Mouse (Mus musculus) left cerebral cortex, adult 9 months (tissue): Measurements from ENCODE around the gene Crygc.

Source experiments
- DNase-seq, 2 experiments: peaks; one replicate each; pipeline ENCODE4 v3.0.0; 2022; ENCODE audit warnings: low spot score in 2 of 2

The Crygc gene

DNA sequence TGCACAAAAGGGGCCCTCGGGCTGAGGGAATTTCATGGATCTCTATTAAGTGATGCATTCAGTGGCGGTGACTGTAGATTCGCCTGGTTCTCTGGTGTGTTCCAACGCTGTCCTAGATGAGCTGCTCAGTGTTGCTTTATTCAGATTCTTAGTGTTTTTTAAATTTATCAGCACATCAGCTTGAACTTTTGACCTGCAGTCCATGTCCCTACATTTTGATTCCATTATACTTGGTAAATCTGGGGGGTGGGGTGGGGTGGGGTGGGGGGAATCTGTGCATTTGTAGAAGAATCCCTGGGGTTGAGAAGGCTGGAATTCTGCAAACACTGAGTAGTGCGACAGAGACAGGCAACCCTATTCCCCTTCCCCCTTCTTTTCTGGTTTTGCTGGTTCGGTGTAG lies at the start of gene Crygc:
Gene Crygc, minus strand, starts transcription at position 101 of the 400 bp plus-strand sequence.
- DNase-seq: no peak

- peak in 1 of 2 experiments; percentile 54 for DNase-seq
These were observed 49.3 kb upstream of the Crygc start, which contains the start of gene D630023F18Rik for GRCm38 (mm10) chr1:65122574-65123372. D630023F18Rik (minus strand) TSS chr1:65123214.

DNA sequence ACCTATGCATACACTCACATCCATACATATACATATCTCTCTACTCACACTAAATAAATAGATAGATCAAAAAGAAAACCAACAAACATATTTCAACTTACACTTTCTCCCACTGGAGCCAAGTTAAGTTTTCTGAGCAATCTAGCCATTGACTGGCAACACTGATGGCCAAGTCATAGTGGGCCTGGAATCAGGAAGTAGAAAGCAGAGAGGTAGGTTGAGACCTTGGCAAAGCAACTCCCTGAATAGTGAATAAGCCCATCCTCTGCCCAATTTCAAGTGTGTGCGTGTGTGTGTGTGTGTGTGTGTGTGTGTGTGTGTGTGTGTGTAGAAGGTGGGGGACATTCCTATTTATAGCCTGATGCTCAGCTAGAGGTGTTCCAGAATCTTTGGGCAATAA lies 45.9 kb upstream of the Crygc start, which contains the start of gene Gm28845:
Gene Gm28845, minus strand, starts transcription at position 121 of the 400 bp plus-strand sequence.
- DNase-seq: no peak

DNA sequence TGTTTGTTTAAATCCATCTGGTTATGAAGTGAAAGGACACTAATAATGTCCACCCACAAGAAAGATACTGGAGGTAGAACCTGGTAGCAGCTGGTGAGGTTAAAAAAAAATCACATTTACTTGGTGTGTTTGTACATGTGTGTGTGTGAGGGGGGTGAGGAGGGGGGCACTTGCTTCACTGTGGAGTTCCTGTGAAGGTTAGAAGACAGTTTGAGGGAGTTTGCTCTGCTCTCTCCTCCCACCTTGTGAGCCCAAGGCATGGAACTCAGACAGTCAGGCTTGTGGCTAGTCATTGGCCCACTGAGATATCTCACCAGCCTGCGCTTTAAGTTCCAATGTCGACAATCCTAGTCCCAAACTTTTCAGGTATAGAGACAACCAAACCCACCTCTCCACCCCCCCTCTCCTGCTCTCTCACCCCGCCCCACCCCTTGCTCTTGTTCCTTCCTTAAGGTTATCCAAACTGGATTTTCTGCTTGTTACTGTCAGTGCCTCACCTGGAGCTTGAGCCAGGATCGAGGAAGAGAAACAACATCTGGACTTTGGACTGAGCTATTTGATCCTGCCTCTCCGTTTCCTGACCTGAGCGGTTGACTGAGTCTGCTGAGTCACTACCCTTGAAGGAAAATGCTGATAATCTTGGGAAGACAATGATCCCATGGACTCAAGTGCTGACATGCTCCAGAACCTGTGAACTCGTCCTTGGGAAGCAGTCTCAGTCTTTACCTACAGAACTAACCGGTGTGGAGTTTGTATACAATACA lies 44.8 kb upstream of the Crygc start:
- no peak for DNase-seq

- DNase-seq: no peak
These were observed 40.2 kb upstream of the Crygc start for GRCm38 (mm10) chr1:65113536-65114172.

DNA sequence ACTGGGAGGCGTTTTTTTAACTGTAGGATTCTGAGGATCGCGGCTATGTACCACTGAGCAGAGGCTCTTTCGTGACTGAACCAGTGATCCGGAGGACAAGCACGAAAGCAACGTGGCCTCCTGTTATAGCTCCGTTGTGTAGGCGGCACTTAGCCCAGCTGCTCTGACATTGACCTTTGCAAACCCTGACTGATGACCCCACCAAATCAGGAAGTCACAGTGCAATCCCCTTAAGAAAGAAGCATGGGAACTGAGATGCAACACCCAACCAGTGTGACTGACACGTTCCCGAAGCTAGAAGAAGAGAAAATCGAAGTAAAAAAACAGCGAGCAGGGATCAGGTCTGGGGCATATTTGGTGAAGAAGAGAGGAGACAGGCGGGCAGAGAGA lies 39.3 kb upstream of the Crygc start:
- DNase-seq: no peak

DNA sequence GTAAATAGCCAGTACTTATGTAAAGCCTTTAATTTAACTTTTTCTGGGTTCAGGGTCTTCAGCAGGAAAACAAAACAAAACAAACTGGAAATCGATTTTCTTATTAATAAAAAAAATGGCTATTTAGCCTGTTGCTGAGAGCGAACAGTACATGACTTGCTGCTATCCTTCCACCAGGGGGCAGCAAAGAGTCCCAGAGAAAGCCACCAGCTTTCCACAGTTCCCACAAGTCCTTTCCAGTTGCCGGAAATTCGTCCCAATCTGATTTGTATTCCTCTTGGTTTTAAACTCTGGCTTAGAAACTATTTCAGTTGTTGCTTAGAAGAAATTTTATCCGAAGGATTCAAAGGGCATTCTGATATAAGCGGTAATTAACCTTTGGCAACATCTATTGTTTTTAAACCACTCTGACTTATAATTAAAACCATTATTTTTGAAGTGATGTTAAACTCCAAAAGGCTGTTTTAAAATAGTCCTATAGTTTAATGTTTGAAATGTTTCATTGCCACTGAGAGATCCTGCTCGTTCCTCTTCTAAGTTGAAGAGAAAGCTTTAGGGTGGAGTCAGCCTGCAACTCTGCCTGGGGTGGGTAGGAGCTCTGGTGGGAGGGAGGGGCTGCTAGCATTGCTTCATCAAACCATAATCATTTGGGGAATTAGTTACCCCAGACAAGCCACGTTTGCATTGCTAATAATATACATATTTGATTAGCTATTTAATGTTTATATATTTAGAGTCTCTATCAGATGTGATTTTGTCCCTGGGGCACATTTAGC lies 38.7 kb upstream of the Crygc start:
- DNase-seq: peak; percentile 22 to 66

DNA sequence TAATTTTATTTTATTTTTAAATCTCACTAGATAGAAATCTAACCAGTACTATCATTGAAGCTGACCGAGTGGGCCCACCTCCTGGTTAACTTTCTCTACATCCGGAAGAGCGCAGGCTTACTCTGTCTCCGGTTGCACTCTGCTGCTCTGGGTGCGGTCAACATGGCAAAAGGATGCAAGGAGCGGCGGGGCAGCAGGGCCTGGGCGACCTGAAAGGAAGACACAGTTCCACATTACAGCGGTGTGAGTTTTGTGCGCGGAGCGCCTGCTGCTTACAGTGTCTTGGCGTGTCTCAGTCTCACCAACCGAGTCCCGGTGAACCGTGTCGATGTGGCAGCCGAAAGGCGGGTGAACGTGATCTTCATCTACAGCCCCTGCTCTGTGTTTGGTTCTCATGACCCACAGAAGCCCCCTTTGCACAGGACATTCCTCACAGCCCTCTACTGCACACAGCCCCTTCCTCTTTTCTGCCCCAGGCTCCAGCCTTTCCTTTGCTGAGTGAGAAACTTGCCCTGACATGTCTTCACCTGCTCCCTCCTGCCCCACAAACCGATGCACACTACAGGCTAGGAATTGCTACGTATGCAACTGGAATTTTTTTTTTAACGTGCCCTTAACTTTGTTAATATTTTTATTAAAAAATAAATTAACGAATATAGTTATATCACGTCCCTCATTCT lies 36.4 kb upstream of the Crygc start:
- no peak for DNase-seq

GRCm38 (mm10) chr1:65109196-65109595 lies 35.7 kb upstream of the Crygc start:
- DNase-seq: no peak

DNA sequence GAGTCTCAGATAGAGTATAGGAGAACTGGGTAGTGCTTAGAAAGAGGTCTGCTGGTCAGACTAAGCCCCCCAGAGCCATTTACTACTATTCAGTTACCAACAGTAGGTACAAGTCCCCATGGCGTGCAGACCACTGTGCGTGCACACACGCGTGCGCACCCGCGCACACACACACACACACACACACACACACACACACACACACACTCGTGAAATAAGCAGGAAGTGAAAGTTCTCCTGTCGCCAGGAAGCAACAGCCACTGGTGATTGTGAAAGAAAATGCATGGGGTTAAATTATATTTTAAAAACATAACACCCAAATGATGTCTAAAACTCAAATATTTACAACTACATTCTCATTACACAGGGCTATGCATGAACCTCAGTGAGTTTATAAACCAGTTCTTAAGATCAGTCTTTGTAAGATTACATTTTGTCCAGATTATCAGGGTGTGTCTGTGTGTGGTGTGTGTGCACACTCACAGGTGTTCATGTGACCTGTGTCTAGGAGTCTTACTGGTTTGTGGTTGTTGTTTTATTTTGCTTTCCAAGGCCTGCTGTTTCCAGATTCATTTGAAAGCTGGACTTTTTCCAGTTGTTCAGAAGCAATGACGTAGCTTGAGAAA lies 34.3 kb upstream of the Crygc start:
- DNase-seq: no peak

DNA sequence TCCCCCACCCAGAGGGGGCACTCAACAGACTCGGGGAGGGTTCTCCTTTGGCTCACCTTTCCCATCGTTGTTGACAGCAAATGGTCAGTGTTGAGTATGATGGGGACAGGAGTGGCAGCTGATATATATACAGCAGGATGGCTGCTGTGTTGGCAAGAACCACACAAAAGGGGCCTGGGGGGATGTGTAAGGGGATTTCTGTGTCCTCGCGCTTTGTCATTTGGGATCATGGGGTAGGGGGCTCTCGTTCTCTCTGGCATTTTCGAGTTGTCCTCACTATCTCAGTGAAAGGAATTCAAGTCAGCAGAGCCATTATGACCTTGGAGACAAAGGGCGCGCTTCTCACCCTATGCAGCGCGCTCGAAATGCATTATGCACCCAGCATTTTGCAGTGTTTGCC lies 29.8 kb upstream of the Crygc start, which contains the start of gene Cryga:
Gene Cryga, minus strand, starts transcription at position 101 of the 400 bp plus-strand sequence.
- DNase-seq: no peak

DNA sequence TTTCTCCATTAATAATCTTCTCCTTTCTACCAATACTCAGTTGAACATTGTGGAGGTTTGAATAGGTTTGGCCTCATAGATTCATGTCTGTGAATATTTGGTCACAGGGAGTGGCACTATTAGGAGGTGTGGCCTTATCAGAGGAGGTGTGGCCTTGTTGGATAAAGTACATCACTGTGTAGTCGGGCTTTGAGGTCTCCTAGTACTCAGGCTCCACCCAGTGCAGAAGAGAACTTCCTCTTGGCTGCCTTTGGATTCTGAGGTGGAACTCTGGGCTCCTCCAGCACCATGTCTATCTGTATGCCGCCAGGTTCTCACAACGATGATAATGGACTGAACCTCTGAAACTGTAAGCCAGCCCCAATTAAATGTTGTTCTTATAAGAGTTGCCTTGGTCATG lies 23.5 kb upstream of the Crygc start:
- no peak for DNase-seq

DNA sequence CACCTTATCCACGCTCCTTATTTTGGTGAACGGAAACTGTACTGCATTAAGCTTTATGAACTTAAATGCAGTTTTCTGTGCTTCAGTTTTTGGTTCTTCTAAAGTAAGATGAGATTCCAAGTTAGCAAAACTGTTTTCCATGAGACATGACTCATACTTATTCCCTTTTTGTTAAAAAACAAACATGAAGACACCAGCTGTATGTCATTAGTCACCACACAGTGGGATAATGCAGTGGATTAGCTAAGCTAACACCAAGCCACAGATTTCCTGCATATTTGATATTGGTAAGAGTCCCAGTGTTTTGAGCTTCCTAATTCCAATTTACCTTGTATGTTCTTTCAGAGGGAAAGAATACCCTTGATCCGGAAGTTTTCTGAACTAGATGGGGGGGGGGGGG lies 18.1 kb upstream of the Crygc start:
- DNase-seq: no peak

DNA sequence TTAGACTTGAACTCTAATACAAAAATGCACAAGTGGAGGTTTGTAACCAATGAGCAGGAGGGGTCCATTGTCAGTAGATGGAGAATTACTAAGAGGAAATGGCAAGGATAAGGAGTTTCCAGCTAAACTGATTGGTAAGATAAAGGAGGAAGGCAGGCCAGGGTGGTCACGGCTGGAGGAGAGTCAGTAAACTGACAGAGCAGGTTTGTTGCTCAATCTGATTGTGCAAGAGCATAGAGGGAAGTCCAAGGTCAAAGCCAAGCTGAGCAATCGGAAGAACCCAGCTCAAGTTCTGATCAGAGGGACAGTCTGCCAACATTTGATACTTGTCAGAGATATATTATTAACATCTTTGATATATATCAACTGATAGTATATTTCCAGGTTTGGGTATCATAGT lies 16.9 kb upstream of the Crygc start:
- no peak for DNase-seq

DNA sequence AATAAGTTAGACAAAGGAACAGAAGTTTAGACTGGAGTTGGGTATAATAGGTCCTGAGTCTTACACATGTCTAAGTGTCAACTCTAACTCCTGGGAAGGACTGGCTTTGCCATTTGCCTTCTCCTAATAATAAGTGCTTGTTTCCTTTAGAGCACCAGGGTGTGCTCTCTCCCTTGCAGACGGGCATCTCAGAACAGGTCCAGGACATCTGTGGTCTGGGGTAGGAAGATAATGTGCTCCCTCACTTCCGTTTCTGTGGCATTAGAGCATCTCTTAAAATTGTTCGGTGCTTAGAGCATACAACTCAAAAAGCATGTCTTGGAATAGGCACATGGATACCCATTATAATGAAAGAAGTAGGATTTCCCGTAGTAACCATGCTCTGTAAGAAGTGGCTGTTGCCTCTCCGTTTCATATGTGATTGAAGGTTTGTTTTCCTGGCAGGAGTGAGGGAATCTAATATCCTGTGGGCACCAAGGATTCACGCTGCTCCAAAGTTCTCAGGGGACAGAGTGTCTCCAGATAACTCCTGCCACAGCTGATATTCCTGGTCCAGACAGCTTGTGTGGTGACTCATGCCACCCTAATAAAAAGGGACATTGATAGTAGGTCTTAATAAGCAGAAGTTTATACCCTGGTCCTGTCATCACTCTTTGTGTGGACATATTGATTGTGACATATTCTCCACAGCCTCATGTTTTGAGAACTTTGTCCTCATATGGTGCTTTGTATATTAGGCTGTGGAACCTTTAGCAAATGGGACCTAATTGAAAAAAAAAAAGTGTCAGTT lies 15.3 kb upstream of the Crygc start:
- no peak for DNase-seq

DNA sequence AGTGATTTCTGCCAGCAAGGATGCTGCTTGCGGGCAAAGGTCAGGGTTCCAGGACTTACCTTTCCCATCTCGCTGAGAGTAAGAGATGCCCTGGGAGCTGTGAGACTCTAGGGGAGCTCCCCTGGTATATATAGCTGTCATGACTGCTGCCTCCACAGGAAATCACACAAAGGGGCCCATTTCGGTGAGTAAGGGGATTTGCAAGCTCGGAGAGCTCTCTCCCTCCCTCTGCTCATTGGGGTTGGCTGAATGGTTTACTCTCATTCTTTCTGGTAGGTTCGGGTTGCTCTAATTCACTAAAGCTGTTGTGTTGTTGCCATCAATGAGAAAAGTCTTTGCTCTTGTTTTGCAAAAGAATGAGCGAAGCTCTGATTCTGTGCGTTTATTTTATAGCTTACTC lies 8.7 kb upstream of the Crygc start, which contains the start of gene Crygb:
Gene Crygb, minus strand, starts transcription at position 101 of the 400 bp plus-strand sequence.
- no peak for DNase-seq

GRCm38 (mm10) chr1:65075607-65076006 lies 2.1 kb upstream of the Crygc start:
- no peak for DNase-seq

DNA sequence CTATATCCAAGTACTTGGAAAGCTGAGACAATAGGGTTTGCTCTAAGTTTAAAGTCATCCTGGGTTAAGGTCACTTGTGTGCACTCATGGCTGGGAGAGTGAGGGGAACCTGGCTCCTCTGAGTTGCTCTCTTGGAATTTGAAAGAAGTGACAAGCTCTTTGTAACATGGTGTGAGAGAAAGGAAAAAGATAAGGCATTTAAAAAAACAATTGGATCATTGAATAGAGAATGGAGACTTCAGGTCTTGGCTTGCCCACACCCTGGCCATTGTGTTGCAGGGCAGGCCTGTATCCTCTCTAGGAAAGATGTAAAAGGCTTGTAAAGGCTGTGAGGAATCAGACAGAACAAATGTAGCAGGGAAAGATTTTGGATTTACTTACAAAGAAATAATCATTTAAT lies 5.6 kb downstream of the Crygc start:
- no peak for DNase-seq

DNA sequence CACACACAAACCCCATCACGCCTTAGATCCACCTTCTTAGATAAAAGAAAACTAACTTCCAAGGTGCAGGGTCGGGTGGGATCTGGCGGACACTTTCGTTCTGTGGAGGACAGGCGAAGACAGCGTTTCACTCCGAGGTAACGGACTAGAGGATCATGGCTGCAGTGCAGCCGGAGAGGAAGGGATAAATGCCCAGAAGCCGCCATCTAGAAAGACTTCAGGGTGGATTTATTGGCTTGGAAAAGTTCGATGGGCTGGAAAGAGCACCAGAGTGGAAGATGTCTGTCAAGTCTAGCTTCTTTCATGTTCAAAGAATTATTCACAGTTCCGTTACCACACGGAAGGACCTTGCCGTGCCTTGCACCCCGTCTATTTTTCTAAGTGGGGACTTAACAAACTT lies 9.3 kb downstream of the Crygc start:
- DNase-seq: no peak

- no peak for DNase-seq
These were observed 10.1 kb downstream of the Crygc start, which contains the start of gene Crygd for GRCm38 (mm10) chr1:65063352-65063751. Crygd (minus strand) TSS chr1:65063452.
